Mouse (Mus musculus): ENCODE results near the gene Bcl2l1. TPM values are rescaled to one million over a fixed set of nuclear protein-coding genes. Genes with fewer than 3 reads are reported as not detected.
A peak's percentile ranks its signal among the peaks of the same experiment; 100 is the strongest.

Bcl2l1 gene
- polyA plus RNA-seq, 1 experiment = 207 TPM

- no peak overlapping the region for H3K4me3 ChIP-seq (ENCODE audit: control insufficient read depth, insufficient read depth, low read length)
- TF ChIP-seq CTCF (IDR thresholded peaks at IDR 0.05; ENCODE audit: borderline replicate concordance, control insufficient read depth, extremely low read depth, insufficient read depth, low read length, poor library complexity) (no peak), POLR2A (IDR thresholded peaks at IDR 0.05; ENCODE audit: control insufficient read depth, extremely low read depth, insufficient read depth, low read length, poor library complexity) (no peak)
- 1% methylated on average over 4 of the region's 4 CpGs for WGBS
- H3K36me3 ChIP-seq (ENCODE audit: control insufficient read depth, insufficient read depth, low read length) = 0 out of 2 replicates have a peak, but pooled peaks cover 3% of the 10 kb centered on the region
- peak; percentile 70 for DNase-seq
- H3K27ac ChIP-seq (ENCODE audit: control insufficient read depth, insufficient read depth, low read length) = peak overlapping the region; percentile 90
- H3K4me1 ChIP-seq (replicated peaks; ENCODE audit: control insufficient read depth, insufficient read depth, low read length) = peaks cover 81% of the 10 kb centered on the region
- H3K27me3 ChIP-seq (ENCODE audit: control insufficient read depth, insufficient read depth, low read length) = no peaks in the 10 kb centered on the region
These were observed 41.9 kb downstream of the Bcl2l1 start for GRCm38 (mm10) chr2:152789591-152789999.

- Histone ChIP-seq H3K27me3 (ENCODE audit: control insufficient read depth, insufficient read depth, low read length) (no peaks in the 10 kb centered on the region), H3K36me3 (ENCODE audit: control insufficient read depth, insufficient read depth, low read length) (0 out of 2 replicates have a peak, but pooled peaks cover 3% of the 10 kb centered on the region), H3K4me3 (ENCODE audit: control insufficient read depth, insufficient read depth, low read length) (peak overlapping the region; percentile 4; the same call in 1 of the 2 replicates), H3K27ac (ENCODE audit: control insufficient read depth, insufficient read depth, low read length) (peak overlapping the region; percentile 90), H3K4me1 (replicated peaks; ENCODE audit: control insufficient read depth, insufficient read depth, low read length) (peaks cover 76% of the 10 kb centered on the region)
- WGBS = 1% methylated on average over 6 of the region's 6 CpGs
- DNase-seq = peak; percentile 42
- TF ChIP-seq CTCF (IDR thresholded peaks at IDR 0.05; ENCODE audit: borderline replicate concordance, control insufficient read depth, extremely low read depth, insufficient read depth, low read length, poor library complexity) (no peak), POLR2A (IDR thresholded peaks at IDR 0.05; ENCODE audit: control insufficient read depth, extremely low read depth, insufficient read depth, low read length, poor library complexity) (no peak)
These were observed 42.6 kb downstream of the Bcl2l1 start for GRCm38 (mm10) chr2:152788892-152789421.

- Histone ChIP-seq H3K36me3 (ENCODE audit: control insufficient read depth, insufficient read depth, low read length) (0 out of 2 replicates have a peak, but pooled peaks cover 3% of the 10 kb centered on the region), H3K27ac (ENCODE audit: control insufficient read depth, insufficient read depth, low read length) (peak overlapping the region; percentile 36; the same call in 1 of the 2 replicates), H3K27me3 (ENCODE audit: control insufficient read depth, insufficient read depth, low read length) (no peaks in the 10 kb centered on the region), H3K4me3 (ENCODE audit: control insufficient read depth, insufficient read depth, low read length) (no peak overlapping the region), H3K4me1 (replicated peaks; ENCODE audit: control insufficient read depth, insufficient read depth, low read length) (peaks cover 75% of the 10 kb centered on the region)
- no peak for DNase-seq
- 89% methylated on average over 6 of the region's 6 CpGs for WGBS
- no peak for TF ChIP-seq CTCF (IDR thresholded peaks at IDR 0.05; ENCODE audit: borderline replicate concordance, control insufficient read depth, extremely low read depth, insufficient read depth, low read length, poor library complexity)
- no peak for TF ChIP-seq POLR2A (IDR thresholded peaks at IDR 0.05; ENCODE audit: control insufficient read depth, extremely low read depth, insufficient read depth, low read length, poor library complexity)
These were observed 44.0 kb downstream of the Bcl2l1 start for GRCm38 (mm10) chr2:152787543-152787942.

GRCm38 (mm10) chr2:152787136-152787535, 44.4 kb downstream of the Bcl2l1 start:
- WGBS = 94% methylated on average over 2 of the region's 2 CpGs
- no peak for DNase-seq

GRCm38 (mm10) chr2:152785446-152786350, 45.8 kb downstream of the Bcl2l1 start:
- Histone ChIP-seq H3K4me1 (replicated peaks; ENCODE audit: control insufficient read depth, insufficient read depth, low read length) (peaks cover 78% of the 10 kb centered on the region), H3K4me3 (ENCODE audit: control insufficient read depth, insufficient read depth, low read length) (no peak overlapping the region), H3K27ac (ENCODE audit: control insufficient read depth, insufficient read depth, low read length) (no peak overlapping the region), H3K36me3 (ENCODE audit: control insufficient read depth, insufficient read depth, low read length) (peaks cover 18% of the 10 kb centered on the region), H3K27me3 (ENCODE audit: control insufficient read depth, insufficient read depth, low read length) (no peaks in the 10 kb centered on the region)
- no peak for DNase-seq
- no peak for TF ChIP-seq POLR2A (IDR thresholded peaks at IDR 0.05; ENCODE audit: control insufficient read depth, extremely low read depth, insufficient read depth, low read length, poor library complexity)
- WGBS = 88% methylated on average over 18 of the region's 18 CpGs

More at GRCm38 (mm10) chr2:152787136-152787535, 44.4 kb downstream of the Bcl2l1 start:
- peaks cover 75% of the 10 kb centered on the region for H3K4me1 ChIP-seq (replicated peaks; ENCODE audit: control insufficient read depth, insufficient read depth, low read length)
- no peak overlapping the region for H3K27ac ChIP-seq (ENCODE audit: control insufficient read depth, insufficient read depth, low read length)
- H3K27me3 ChIP-seq (ENCODE audit: control insufficient read depth, insufficient read depth, low read length) = no peaks in the 10 kb centered on the region
- TF ChIP-seq CTCF (IDR thresholded peaks at IDR 0.05; ENCODE audit: borderline replicate concordance, control insufficient read depth, extremely low read depth, insufficient read depth, low read length, poor library complexity) = no peak
- no peak for TF ChIP-seq POLR2A (IDR thresholded peaks at IDR 0.05; ENCODE audit: control insufficient read depth, extremely low read depth, insufficient read depth, low read length, poor library complexity)
- H3K4me3 ChIP-seq (ENCODE audit: control insufficient read depth, insufficient read depth, low read length) = no peak overlapping the region
- H3K36me3 ChIP-seq (ENCODE audit: control insufficient read depth, insufficient read depth, low read length) = peaks cover 4% of the 10 kb centered on the region; the same call in 1 of the 2 replicates

GRCm38 (mm10) chr2:152784640-152785039, 46.9 kb downstream of the Bcl2l1 start:
- H3K4me3 ChIP-seq (ENCODE audit: control insufficient read depth, insufficient read depth, low read length) = no peak overlapping the region
- TF ChIP-seq POLR2A (IDR thresholded peaks at IDR 0.05; ENCODE audit: control insufficient read depth, extremely low read depth, insufficient read depth, low read length, poor library complexity) (no peak), CTCF (IDR thresholded peaks at IDR 0.05; ENCODE audit: borderline replicate concordance, control insufficient read depth, extremely low read depth, insufficient read depth, low read length, poor library complexity) (no peak)
- no peak overlapping the region for H3K27ac ChIP-seq (ENCODE audit: control insufficient read depth, insufficient read depth, low read length)
- DNase-seq = no peak
- WGBS = 96% methylated on average over 8 of the region's 8 CpGs
- peaks cover 74% of the 10 kb centered on the region for H3K4me1 ChIP-seq (replicated peaks; ENCODE audit: control insufficient read depth, insufficient read depth, low read length)
- H3K36me3 ChIP-seq (ENCODE audit: control insufficient read depth, insufficient read depth, low read length) = peaks cover 26% of the 10 kb centered on the region
- no peaks in the 10 kb centered on the region for H3K27me3 ChIP-seq (ENCODE audit: control insufficient read depth, insufficient read depth, low read length)
